Mouse (Mus musculus) heart, embryonic 11.5 days (tissue): Measurements from ENCODE around the gene Capza2. TPM values are rescaled to one million over a fixed set of nuclear protein-coding genes. Genes with fewer than 3 reads are reported as not detected.
A peak's percentile ranks its signal among the peaks of the same experiment; 100 is the strongest.

ENCODE experiments used
- ATAC-seq: fragments of 200-750 bp; cut with Nextera tagmentation; replicated peaks from 2 replicates; pipeline ENCODE4 v1.8.0; 2017; ENCODE audit warnings: moderate library complexity; ENCODE audit not compliant: insufficient number of reproducible peaks, low FRiP score, low TSS enrichment
- H3K27ac ChIP-seq: fragments of 300-500 bp; sonication (generic); 2 replicates; pipeline ENCODE4 v1.5.1; 2014; ENCODE audit warnings: mild to moderate bottlenecking, low read depth, low read length
- H3K27me3 ChIP-seq: fragments of 300-500 bp; sonication (generic); 2 replicates; pipeline ENCODE4 v1.6.1; 2014; ENCODE audit warnings: mild to moderate bottlenecking, low read length, mixed read lengths; ENCODE audit not compliant: control insufficient read depth, insufficient read depth
- H3K36me3 ChIP-seq: fragments of 300-500 bp; sonication (generic); 2 replicates; pipeline ENCODE4 v1.6.1; 2014; ENCODE audit warnings: mild to moderate bottlenecking, low read length, moderate library complexity, mixed read lengths; ENCODE audit not compliant: control insufficient read depth, insufficient read depth
- H3K4me1 ChIP-seq: fragments of 300-500 bp; sonication (generic); 2 replicates; pipeline ENCODE4 v1.6.1; 2014; ENCODE audit warnings: low read length; ENCODE audit not compliant: control insufficient read depth, insufficient read depth
- H3K4me2 ChIP-seq: fragments of 300-500 bp; sonication (generic); 2 replicates; pipeline ENCODE4 v1.6.1; 2014; ENCODE audit warnings: mild to moderate bottlenecking, moderate library complexity
- H3K4me3 ChIP-seq: fragments of 300-500 bp; sonication (generic); 2 replicates; pipeline ENCODE4 v1.5.1; 2014; ENCODE audit warnings: low read depth, low read length
- H3K9ac ChIP-seq: fragments of 300-500 bp; sonication (generic); 2 replicates; pipeline ENCODE4 v1.6.1; 2014; ENCODE audit warnings: mild to moderate bottlenecking, low read depth, low read length, moderate library complexity
- H3K9me3 ChIP-seq: fragments of 300-500 bp; sonication (generic); replicated peaks from 2 replicates; pipeline ENCODE4 v1.6.1; 2016; ENCODE audit warnings: low read length; ENCODE audit not compliant: control insufficient read depth
- WGBS: fragments of 180-500 bp; shearing (Covaris S2); extraction: QIAGEN DNeasy Blood & Tissue Kit; methylation state at CpG from one replicate; pipeline ENCODE4 v1.1.7; 2014; ENCODE audit not compliant: insufficient replicate concordance; 5-methylcytosine and 5-hydroxymethylcytosine counted together
- polyA plus RNA-seq: library from polyadenylated mRNA; unstranded; fragments of >200 nt; fragmentation: Nextera tagmentation; extraction: Ambion mirVana; gene quantifications from 2 replicates; pipeline ENCODE4 v1.2.1, GENCODE M21; 2014

Gene Capza2
- polyA plus RNA-seq, 1 experiment from 2014 or later = 212 TPM

DNA sequence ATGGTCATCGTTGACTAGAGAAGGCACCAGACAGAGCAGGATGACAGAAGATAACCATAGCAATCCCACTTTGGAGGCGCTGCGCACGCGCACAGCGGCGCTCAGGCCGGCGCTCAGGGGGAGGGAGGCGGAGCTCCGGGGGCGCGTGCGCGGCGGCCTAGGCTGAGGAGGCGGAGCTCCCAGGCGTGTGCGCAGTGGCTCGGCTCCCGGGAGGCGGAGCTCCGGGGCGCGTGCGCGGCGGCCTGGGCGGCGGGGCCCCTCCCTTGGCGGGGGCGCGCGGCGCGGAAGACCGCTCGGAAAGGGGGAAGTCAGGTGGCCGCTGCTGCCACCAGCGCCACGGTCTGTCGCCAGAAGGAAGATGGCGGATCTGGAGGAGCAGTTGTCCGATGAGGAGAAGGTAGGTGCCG lies 733 bp downstream of the Capza2 start:
- peak; percentile 97 for ATAC-seq
- Histone ChIP-seq H3K36me3 (no peaks in the 10 kb centered on the region), H3K27ac (peak overlapping the region; percentile 99), H3K9ac (peak overlapping the region; percentile 96), H3K4me3 (peak overlapping the region; percentile 96), H3K4me2 (peak overlapping the region; percentile 59), H3K27me3 (no peaks in the 10 kb centered on the region), H3K4me1 (peaks cover 3% of the 10 kb centered on the region; the same call in 1 of the 2 replicates), H3K9me3 (no peaks in the 10 kb centered on the region)
- WGBS = 0% methylated on average over 31 of the region's 45 CpGs

DNA sequence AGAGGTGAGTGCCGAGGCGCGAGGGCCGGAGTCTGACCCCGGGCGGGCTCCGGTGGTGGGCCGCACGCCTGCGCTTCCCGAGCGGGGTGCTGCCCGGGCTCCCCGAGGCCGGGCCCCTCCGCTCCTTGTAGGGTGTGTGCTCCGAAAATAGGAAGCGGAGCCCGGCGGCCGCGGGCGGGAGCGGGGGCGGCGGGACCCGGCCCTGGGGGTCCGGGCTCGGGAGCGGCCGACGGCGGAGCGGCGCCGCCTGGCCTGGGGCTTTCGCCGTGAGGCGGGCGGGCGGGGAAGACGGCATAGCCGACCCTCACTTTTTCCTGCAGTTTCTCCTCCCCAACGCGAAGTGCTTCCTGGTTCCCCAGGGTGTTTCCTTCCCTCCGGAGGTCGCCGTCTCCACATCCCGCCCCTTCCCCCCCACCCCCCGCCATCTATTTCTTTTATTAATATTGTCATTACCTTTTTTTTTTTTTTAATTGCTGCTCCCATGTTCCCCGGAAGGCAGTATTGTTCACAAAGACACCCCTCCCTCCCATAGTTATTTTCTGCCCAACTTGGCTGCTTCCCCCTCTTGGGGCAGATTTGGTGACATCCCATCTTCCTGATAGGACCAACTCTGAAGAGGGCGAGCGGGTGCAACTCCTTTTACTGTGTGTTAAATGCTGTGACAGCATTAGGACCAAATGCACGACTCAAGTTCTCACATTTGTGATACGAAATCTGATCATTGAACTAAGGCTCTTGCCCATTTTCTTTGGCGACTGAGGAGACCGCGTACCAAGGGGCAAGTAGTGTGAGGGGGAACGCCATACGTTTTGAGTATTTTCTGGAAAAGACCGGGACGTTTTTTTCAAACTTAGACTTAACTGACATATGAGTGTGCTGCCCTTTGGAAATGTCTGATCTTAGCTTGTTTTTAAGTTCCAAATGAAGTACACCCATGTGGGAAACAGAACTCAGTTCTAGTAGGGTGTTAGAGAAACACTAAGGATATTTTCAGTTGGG lies 1.5 kb downstream of the Capza2 start:
- WGBS = 1% methylated on average over 38 of the region's 62 CpGs
- Histone ChIP-seq H3K27me3 (no peaks in the 10 kb centered on the region), H3K36me3 (no peaks in the 10 kb centered on the region), H3K9me3 (no peaks in the 10 kb centered on the region), H3K4me3 (peak overlapping the region; percentile 96), H3K27ac (peak overlapping the region; percentile 99), H3K4me1 (peaks cover 6% of the 10 kb centered on the region), H3K4me2 (peak overlapping the region; percentile 80), H3K9ac (peak overlapping the region; percentile 96)
- ATAC-seq = peak; percentile 81

DNA sequence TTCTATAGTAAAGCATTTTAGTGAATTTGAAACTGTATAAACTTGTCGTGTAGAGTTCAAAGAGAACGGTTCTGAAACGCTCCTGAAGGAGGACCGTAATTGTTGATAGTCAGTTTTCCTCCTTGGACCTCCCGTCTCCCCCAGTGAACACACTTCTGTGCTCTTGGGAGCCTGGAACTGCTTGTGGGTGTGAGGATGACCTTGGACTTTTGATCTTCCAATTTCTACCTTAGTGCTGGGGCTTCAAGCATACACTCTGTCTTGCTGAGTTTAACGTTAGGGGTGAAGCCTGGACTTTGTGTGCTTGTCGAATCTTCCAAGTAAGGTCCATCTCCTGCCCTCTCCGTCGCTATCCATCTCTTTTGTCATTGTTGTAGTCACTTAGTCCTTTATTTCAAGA lies 4.0 kb downstream of the Capza2 start:
- no peak for ATAC-seq
- peaks cover 17% of the 10 kb centered on the region for H3K4me1 ChIP-seq
- WGBS = 90% methylated on average over 9 of the region's 9 CpGs
- H3K27ac ChIP-seq = no peak overlapping the region
- H3K4me2 ChIP-seq = no peak overlapping the region
- no peak overlapping the region for H3K9ac ChIP-seq
- no peaks in the 10 kb centered on the region for H3K9me3 ChIP-seq
- no peaks in the 10 kb centered on the region for H3K36me3 ChIP-seq
- no peaks in the 10 kb centered on the region for H3K27me3 ChIP-seq
- no peak overlapping the region for H3K4me3 ChIP-seq

DNA sequence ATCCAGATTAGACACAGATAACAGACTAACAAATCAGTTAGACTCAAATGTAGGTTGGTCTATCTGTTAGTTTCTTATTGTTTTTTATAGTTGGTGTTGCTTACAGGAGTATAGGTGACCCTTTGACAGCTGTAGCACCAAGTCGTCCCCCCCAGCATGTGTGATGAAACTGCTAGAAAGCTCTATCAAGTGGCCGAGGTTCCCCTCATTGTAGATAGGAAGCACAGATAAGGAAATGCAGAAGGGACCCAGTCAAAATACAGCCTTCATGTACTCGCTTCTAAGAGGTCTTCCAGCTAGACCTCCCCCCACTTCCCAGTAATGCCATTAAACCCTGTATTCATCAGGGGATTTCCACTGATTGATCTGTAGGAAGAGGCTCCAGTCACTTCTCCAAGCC lies 6.7 kb downstream of the Capza2 start:
- 48% methylated on average over 3 of the region's 3 CpGs for WGBS
- no peaks in the 10 kb centered on the region for H3K9me3 ChIP-seq
- H3K27me3 ChIP-seq = no peaks in the 10 kb centered on the region
- no peak overlapping the region for H3K27ac ChIP-seq
- no peak overlapping the region for H3K4me2 ChIP-seq
- no peak overlapping the region for H3K9ac ChIP-seq
- peaks cover 23% of the 10 kb centered on the region for H3K4me1 ChIP-seq
- H3K4me3 ChIP-seq = no peak overlapping the region
- no peak for ATAC-seq
- H3K36me3 ChIP-seq = no peaks in the 10 kb centered on the region

DNA sequence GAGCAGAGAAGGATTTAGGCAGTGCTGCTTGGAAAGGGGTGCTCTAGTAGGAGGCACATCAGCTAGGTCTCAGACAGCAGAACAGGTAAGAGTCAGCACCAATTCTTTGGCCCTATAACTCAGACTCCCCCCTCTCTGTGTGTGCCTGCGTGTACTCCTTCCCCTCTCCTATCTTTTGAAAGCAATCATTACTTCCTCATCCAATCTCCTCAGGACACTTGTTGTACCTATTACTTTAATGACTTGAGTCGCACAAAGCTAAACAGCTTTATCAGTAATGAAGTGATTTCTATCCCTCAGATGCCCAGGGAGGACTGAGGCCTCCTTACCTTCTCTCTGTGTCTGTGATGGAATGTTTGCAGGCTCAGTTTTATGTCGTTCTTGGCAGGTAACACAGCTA lies 10.1 kb downstream of the Capza2 start:
- peaks cover 20% of the 10 kb centered on the region for H3K4me1 ChIP-seq
- ATAC-seq = no peak
- no peak overlapping the region for H3K4me2 ChIP-seq
- 49% methylated on average over 3 of the region's 3 CpGs for WGBS
- H3K9ac ChIP-seq = no peak overlapping the region
- no peak overlapping the region for H3K27ac ChIP-seq
- H3K27me3 ChIP-seq = no peaks in the 10 kb centered on the region
- no peaks in the 10 kb centered on the region for H3K9me3 ChIP-seq
- H3K36me3 ChIP-seq = peaks cover 6% of the 10 kb centered on the region; the same call in 1 of the 2 replicates
- no peak overlapping the region for H3K4me3 ChIP-seq

DNA sequence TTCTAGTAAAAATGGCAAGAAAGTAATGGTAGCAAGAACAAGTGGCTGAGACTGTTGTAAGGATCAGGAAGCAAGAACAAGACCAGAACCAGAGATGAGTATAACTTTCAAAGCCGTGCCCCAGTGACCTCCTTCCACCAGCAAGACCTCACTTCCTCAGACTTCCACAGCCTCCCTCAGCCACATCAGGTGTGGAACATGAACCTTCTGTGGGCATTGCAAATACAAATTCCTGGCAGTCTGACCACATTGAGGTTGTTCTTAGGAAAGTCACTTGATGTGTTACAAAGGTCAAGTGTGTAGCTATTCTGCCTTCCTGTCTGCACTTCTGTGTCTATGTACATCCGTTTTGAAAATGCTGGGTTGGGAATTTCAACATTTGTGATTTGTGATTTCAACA lies 16.1 kb downstream of the Capza2 start:
- Histone ChIP-seq H3K36me3 (peaks cover 9% of the 10 kb centered on the region), H3K27ac (no peak overlapping the region), H3K4me3 (no peak overlapping the region), H3K4me2 (no peak overlapping the region), H3K9me3 (no peaks in the 10 kb centered on the region), H3K9ac (no peak overlapping the region), H3K27me3 (no peaks in the 10 kb centered on the region), H3K4me1 (no peaks in the 10 kb centered on the region)
- WGBS = 77% methylated on average over 2 of the region's 2 CpGs
- ATAC-seq = no peak

DNA sequence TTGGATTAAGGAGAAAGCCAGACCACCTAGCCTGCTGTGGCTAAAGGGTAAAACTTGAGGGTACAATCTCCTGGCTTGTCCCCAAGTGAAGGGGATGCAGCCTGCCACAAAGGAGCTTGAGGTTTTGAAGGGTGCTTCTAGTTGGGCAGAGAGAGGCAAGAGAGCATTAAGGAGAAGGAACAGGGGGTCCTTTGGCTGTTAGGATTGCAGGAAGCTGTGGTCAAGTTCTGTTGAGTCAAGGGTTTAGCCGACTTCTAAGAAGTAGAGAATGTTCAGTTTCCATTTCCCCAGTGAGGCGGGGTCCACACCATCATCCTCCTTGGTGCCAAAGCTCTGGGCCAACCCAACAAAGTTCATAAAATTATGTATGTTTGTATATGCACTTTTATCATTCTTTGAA lies 19.0 kb downstream of the Capza2 start:
- no peaks in the 10 kb centered on the region for H3K9me3 ChIP-seq
- no peak overlapping the region for H3K9ac ChIP-seq
- WGBS = 83% methylated on average over 2 of the region's 2 CpGs
- H3K27me3 ChIP-seq = no peaks in the 10 kb centered on the region
- no peaks in the 10 kb centered on the region for H3K4me1 ChIP-seq
- no peak overlapping the region for H3K4me3 ChIP-seq
- H3K36me3 ChIP-seq = peaks cover 8% of the 10 kb centered on the region
- no peak overlapping the region for H3K4me2 ChIP-seq
- no peak for ATAC-seq
- H3K27ac ChIP-seq = no peak overlapping the region

DNA sequence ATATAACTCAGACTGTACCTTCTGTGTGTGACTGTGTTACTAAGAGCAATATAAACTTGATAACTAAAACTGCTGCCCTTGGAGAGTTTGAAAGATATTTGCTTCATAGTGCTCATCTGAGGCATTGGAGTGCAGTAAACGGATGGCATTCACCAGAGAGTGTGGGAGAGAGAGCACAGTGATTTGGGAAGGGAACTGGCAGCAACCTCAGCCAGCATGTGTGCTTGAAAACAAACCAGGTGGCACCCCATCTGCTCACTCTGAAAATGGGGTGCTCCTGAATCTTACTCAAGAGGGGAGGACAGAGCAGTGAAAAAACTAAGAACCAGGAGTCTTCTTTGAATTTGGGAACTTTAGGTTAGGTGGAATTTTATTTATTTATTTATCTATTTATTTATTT lies 21.3 kb downstream of the Capza2 start:
- no peak overlapping the region for H3K4me2 ChIP-seq
- peaks cover 8% of the 10 kb centered on the region for H3K36me3 ChIP-seq
- no peaks in the 10 kb centered on the region for H3K9me3 ChIP-seq
- H3K9ac ChIP-seq = no peak overlapping the region
- no peak overlapping the region for H3K4me3 ChIP-seq
- H3K4me1 ChIP-seq = no peaks in the 10 kb centered on the region
- 79% methylated on average over 1 of the region's 1 CpGs for WGBS
- no peaks in the 10 kb centered on the region for H3K27me3 ChIP-seq
- no peak for ATAC-seq
- H3K27ac ChIP-seq = no peak overlapping the region
